Mouse (Mus musculus) embryonic facial prominence, embryonic 13.5 days (tissue): ENCODE data around the gene Gnat2. TPM values are rescaled to one million over a fixed set of nuclear protein-coding genes. Genes with fewer than 3 reads are reported as not detected.

Source experiments
- ATAC-seq: fragments of 200-750 bp; cut with Nextera tagmentation; 2 replicates; pipeline ENCODE4 v1.8.0; 2017; ENCODE audit warnings: low read depth; ENCODE audit not compliant: insufficient number of reproducible peaks, insufficient read depth, low FRiP score, low TSS enrichment
- H3K27ac ChIP-seq: fragments of 300-500 bp; sonication (generic); 2 replicates; pipeline ENCODE4 v1.5.1; 2015; ENCODE audit warnings: moderate library complexity, mild to moderate bottlenecking, inconsistent platforms
- H3K27me3 ChIP-seq: fragments of 300-500 bp; sonication (generic); 2 replicates; pipeline ENCODE4 v1.6.1; 2015; ENCODE audit warnings: mild to moderate bottlenecking, inconsistent platforms
- H3K36me3 ChIP-seq: fragments of 300-500 bp; sonication (generic); 2 replicates; pipeline ENCODE4 v1.6.1; 2015; ENCODE audit warnings: mild to moderate bottlenecking, inconsistent platforms
- H3K4me1 ChIP-seq: fragments of 300-500 bp; sonication (generic); 2 replicates; pipeline ENCODE4 v1.6.1; 2015; ENCODE audit warnings: inconsistent platforms
- H3K4me2 ChIP-seq: fragments of 300-500 bp; sonication (generic); 2 replicates; pipeline ENCODE4 v1.6.1; 2015; ENCODE audit warnings: moderate library complexity, mild to moderate bottlenecking, inconsistent platforms
- H3K4me3 ChIP-seq: fragments of 300-500 bp; sonication (generic); 2 replicates; pipeline ENCODE4 v1.5.1; 2015; ENCODE audit warnings: mild to moderate bottlenecking, inconsistent platforms
- H3K9ac ChIP-seq: fragments of 300-500 bp; sonication (generic); 2 replicates; pipeline ENCODE4 v1.6.1; 2015; ENCODE audit warnings: mild to moderate bottlenecking, inconsistent platforms
- H3K9me3 ChIP-seq: fragments of 300-500 bp; sonication (generic); 2 replicates; pipeline ENCODE4 v1.6.1; 2016; ENCODE audit warnings: inconsistent platforms
- WGBS: fragments of 180-500 bp; shearing (Covaris S2); methylation state at CpG from one replicate; pipeline ENCODE4 v1.1.7; 2015; ENCODE audit warnings: mixed read lengths; 5-methylcytosine and 5-hydroxymethylcytosine counted together
- polyA plus RNA-seq: library from polyadenylated mRNA; unstranded; fragments of >200 nt; fragmentation: Nextera tagmentation; extraction: Ambion mirVana; gene quantifications from 2 replicates; pipeline ENCODE4 v1.2.1, GENCODE M21; 2015

Gnat2 gene
- polyA plus RNA-seq, 1 experiment from 2014 or later: 0.83 TPM

- no peaks in the 10 kb centered on the region for H3K27me3 ChIP-seq
- ATAC-seq: peak; percentile 87
Observed at GRCm38 (mm10) chr3:108145534-108146445, 53.2 kb downstream of the Gnat2 start, which contains the start of gene Gnai3. Gnai3 (minus strand) TSS chr3:108146146.

DNA sequence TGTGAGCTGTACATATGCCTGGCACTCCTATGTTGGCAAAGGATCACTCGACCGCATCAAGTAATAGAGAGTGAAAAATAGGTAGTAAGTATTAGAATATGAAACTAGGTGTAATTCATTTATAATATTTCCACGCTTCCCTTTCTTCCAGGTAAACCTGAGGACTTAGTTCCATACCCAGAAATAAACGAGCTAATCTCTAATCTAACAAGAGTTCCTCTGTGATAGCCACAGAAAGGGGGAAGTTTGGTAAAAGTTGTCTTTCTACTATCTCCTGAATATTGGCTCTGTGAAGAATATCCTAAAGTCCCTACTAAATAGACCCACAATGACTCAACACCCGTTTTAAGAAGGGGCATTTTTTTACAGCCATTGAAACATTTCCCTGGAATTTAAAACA, 54.1 kb downstream of the Gnat2 start:
- ATAC-seq: no peak
- no peaks in the 10 kb centered on the region for H3K9me3 ChIP-seq
- no peaks in the 10 kb centered on the region for H3K27me3 ChIP-seq
- no peak overlapping the region; the same call in 1 of the 2 replicates for H3K27ac ChIP-seq
- WGBS: 64% methylated on average over 5 of the region's 5 CpGs
- peaks cover 18% of the 10 kb centered on the region for H3K4me1 ChIP-seq
- H3K9ac ChIP-seq: peak overlapping the region; percentile 97
- peak overlapping the region; percentile 70 for H3K4me2 ChIP-seq
- H3K36me3 ChIP-seq: 0 out of 2 replicates have a peak, but pooled peaks cover 2% of the 10 kb centered on the region
- peak overlapping the region; percentile 97 for H3K4me3 ChIP-seq

More at GRCm38 (mm10) chr3:108145534-108146445, 53.2 kb downstream of the Gnat2 start, which contains the start of gene Gnai3:
- Histone ChIP-seq H3K4me2 (peak within 1 kb of the TSS; percentile 70), H3K9ac (peak within 1 kb of the TSS; percentile 97), H3K4me1 (peaks cover 18% of the 10 kb centered on the region), H3K36me3 (0 out of 2 replicates have a peak, but pooled peaks cover 5% of the 10 kb centered on the region), H3K4me3 (peak within 1 kb of the TSS; percentile 97), H3K9me3 (no peaks in the 10 kb centered on the region), H3K27ac (peak within 1 kb of the TSS; percentile 96)
- WGBS: under 1% methylated on average over 63 of the region's 63 CpGs

- Histone ChIP-seq H3K9me3 (no peaks in the 10 kb centered on the region), H3K9ac (no peak overlapping the region), H3K36me3 (0 out of 2 replicates have a peak, but pooled peaks cover 2% of the 10 kb centered on the region), H3K4me2 (no peak overlapping the region), H3K27ac (no peak overlapping the region), H3K4me3 (no peak overlapping the region), H3K4me1 (peaks cover 18% of the 10 kb centered on the region), H3K27me3 (no peaks in the 10 kb centered on the region)
- no peak for ATAC-seq
- WGBS: 67% methylated on average over 11 of the region's 11 CpGs
Observed at GRCm38 (mm10) chr3:108147386-108148235, 55.0 kb downstream of the Gnat2 start.

Other genes with a start within 250 kb of the Gnat2 start
- 0.98 TPM in 1 of 2 replicates, not detected in the other for gene Eps8l3, start 215.6 kb upstream of the Gnat2 start, polyA plus RNA-seq
- 250 and 275 TPM in 2 replicates for gene Gstm5, start 197.0 kb upstream of the Gnat2 start, polyA plus RNA-seq
- gene Gstm7, start 161.0 kb upstream of the Gnat2 start, polyA plus RNA-seq: 30.6 and 31.3 TPM in 2 replicates
- 10.7 and 13.5 TPM in 2 replicates for gene Gstm6, start 149.0 kb upstream of the Gnat2 start, polyA plus RNA-seq
- gene Gstm3, start 123.5 kb upstream of the Gnat2 start, polyA plus RNA-seq: 0.28 TPM in 1 of 2 replicates, not detected in the other
- 42.0 and 46.6 TPM in 2 replicates for gene Gstm2, start 106.3 kb upstream of the Gnat2 start, polyA plus RNA-seq
- gene Gstm1, start 74.8 kb upstream of the Gnat2 start, polyA plus RNA-seq: 83.2 and 113 TPM in 2 replicates
- gene Gstm4, start 47.9 kb upstream of the Gnat2 start, polyA plus RNA-seq: 15.0 and 15.8 TPM in 2 replicates
- gene Ampd2, start 6.1 kb upstream of the Gnat2 start, polyA plus RNA-seq: 38.4 and 44.5 TPM in 2 replicates
- 173 and 185 TPM in 2 replicates for gene Gnai3, start 53.4 kb downstream of the Gnat2 start, polyA plus RNA-seq
- 0.15 and 0.20 TPM in 2 replicates for gene Gpr61, start 62.1 kb downstream of the Gnat2 start, polyA plus RNA-seq
- 4.0 and 4.5 TPM in 2 replicates for gene Amigo1, start 93.5 kb downstream of the Gnat2 start, polyA plus RNA-seq
- 2.6 and 2.8 TPM in 2 replicates for gene Cyb561d1, start 108.4 kb downstream of the Gnat2 start, polyA plus RNA-seq
- 22.0 and 27.1 TPM in 2 replicates for gene Atxn7l2, start 118.1 kb downstream of the Gnat2 start, polyA plus RNA-seq
- gene Sypl2, start 133.9 kb downstream of the Gnat2 start, polyA plus RNA-seq: 0.48 and 0.58 TPM in 2 replicates
- 298 and 302 TPM in 2 replicates for gene Psma5, start 164.1 kb downstream of the Gnat2 start, polyA plus RNA-seq
- 6.4 and 10.8 TPM in 2 replicates for gene Sort1, start 191.3 kb downstream of the Gnat2 start, polyA plus RNA-seq